Mouse (Mus musculus) neural tube, embryonic 10.5 days (tissue): Measurements from ENCODE around the gene Olfr1202.

ENCODE experiments used
- DNase-seq: peaks from one replicate; pipeline ENCODE4 v3.0.0-alpha.2; 2017; ENCODE audit warnings: low spot score; ENCODE audit errors: extremely low spot score

The Olfr1202 gene

DNA sequence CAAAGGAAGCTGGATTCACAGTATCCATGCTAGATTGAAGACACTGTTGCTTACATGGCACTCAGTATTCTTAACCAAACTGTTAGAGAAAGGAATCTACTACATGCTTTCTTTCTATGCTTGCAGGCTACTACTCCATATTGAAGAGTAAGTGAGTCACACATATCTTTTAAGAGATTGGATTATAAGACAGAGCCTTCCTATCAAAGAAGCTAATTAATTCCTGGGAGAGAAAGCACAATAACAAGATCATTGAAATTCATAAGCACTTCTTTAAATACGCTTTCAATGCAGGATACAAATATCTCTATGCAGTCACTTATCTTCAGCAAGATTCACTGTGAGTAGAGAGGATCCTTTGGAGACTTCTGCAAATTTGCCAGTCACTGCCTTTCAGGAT is at the start of gene Olfr1202:
Gene Olfr1202 (plus strand): TSS at position 301 of the 400 bp plus-strand sequence.
- DNase-seq: no peak

DNA sequence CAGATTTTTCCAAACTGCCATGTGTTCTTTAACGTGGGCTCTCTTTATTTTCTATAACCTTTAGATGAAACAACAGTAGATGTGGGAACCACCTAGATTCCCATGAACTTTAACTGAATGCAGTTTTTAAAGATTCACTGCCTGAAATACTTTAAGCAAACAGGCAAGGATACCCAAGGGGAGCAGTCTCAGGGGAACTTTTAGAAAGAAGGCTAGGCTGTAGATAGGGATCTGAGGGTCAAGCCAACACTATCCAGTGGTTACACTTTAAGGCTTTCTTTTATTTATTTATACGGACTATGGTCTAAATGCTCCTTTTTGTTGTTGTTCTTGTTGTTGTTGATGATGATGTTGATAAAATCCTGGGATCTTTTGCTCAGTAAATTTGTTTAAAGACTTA is 43.9 kb upstream of the Olfr1202 start, which contains the start of gene Olfr1200:
Gene Olfr1200 (minus strand): TSS at position 101 of the 400 bp plus-strand sequence.
- DNase-seq: no peak

- no peak for DNase-seq
These were observed 21.6 kb upstream of the Olfr1202 start, which contains the start of gene Olfr1201 for GRCm38 (mm10) chr2:88792736-88793135. Gene Olfr1201 (plus strand): TSS chr2:88793036.

DNA sequence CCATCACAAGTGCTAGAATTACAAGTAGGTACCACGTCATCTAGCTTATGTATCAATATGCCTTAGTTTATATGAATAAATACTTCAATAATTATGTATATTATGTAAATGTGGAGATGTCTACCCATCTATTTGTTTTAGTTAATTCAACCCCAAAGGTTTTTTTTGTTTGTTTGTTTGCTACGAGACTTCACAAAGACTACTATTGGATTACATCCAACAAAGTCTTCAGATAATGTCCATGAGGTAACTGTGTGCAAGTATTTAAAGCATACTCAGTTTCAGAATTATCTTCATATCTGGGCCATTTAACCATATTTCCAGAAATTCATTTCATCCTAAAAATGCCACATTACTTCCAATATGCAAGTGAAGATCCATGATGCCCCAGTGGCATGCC is 15.1 kb downstream of the Olfr1202 start, which contains the start of gene Olfr1205:
Gene Olfr1205 (plus strand): TSS at position 301 of the 400 bp plus-strand sequence.
- DNase-seq: no peak

DNA sequence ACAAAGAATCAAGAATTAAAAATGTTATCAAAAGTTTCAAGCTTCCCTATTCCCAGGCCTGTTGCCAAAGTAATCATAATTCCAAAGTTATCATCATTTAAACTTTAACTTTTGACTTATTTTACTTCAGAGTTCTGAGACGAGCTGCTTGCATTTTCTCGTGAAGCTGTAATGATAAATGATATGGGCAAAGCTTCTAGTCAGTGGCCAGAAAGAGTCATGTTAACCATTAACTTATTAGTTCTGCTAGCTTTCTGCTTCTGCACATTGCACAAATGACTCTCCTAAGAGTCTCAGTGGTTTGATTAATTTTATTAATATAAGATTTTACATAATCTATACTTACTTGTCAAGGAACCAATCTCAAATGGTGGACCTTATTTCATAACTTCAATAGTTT is 24.2 kb downstream of the Olfr1202 start:
- DNase-seq: no peak

- DNase-seq: no peak
These were observed 34.7 kb downstream of the Olfr1202 start, which contains the start of gene Olfr1204 for GRCm38 (mm10) chr2:88848992-88849391. Gene Olfr1204 (plus strand): TSS chr2:88849292.

GRCm38 (mm10) chr2:88862931-88863330 is 48.6 kb downstream of the Olfr1202 start, which contains the start of gene Olfr1206:
Gene Olfr1206 (plus strand): TSS chr2:88863231.
- no peak for DNase-seq
